Mouse (Mus musculus) heart, postnatal 0 days (tissue): Measurements from ENCODE around the gene Grid2. TPM values are rescaled to one million over a fixed set of nuclear protein-coding genes. Genes with fewer than 3 reads are reported as not detected.

Experiments used
- ATAC-seq: fragments of 200-750 bp; cut with Nextera tagmentation; 2 replicates; pipeline ENCODE4 v1.8.0; 2017; ENCODE audit warnings: low read depth, moderate number of reproducible peaks, moderate library complexity; ENCODE audit not compliant: insufficient read depth
- DNase-seq: peaks from one replicate; pipeline ENCODE4 v3.0.0-alpha.2; 2016; ENCODE audit warnings: low spot score
- H3K27ac ChIP-seq: fragments of 300-500 bp; sonication (generic); 2 replicates; pipeline ENCODE4 v1.5.1; 2014; ENCODE audit warnings: low read depth, mild to moderate bottlenecking
- H3K27me3 ChIP-seq: fragments of 300-500 bp; sonication (generic); 2 replicates; pipeline ENCODE4 v1.6.1; 2014; ENCODE audit warnings: low read length, mixed read lengths; ENCODE audit not compliant: control insufficient read depth, insufficient read depth
- H3K36me3 ChIP-seq: fragments of 300-500 bp; sonication (generic); replicated peaks from 2 replicates; pipeline ENCODE4 v1.6.1; 2014; ENCODE audit warnings: low read length, mixed read lengths; ENCODE audit not compliant: control insufficient read depth, insufficient read depth
- H3K4me1 ChIP-seq: fragments of 300-500 bp; sonication (generic); 2 replicates; pipeline ENCODE4 v1.6.1; 2014; ENCODE audit warnings: antibody characterized with exemption; ENCODE audit not compliant: control insufficient read depth, insufficient read depth
- H3K4me2 ChIP-seq: fragments of 300-500 bp; sonication (generic); 2 replicates; pipeline ENCODE4 v1.6.1; 2014; ENCODE audit warnings: low read depth, mild to moderate bottlenecking, low read length, moderate library complexity
- H3K4me3 ChIP-seq: fragments of 300-500 bp; sonication (generic); 2 replicates; pipeline ENCODE4 v1.5.1; 2014; ENCODE audit warnings: low read depth, low read length
- H3K9ac ChIP-seq: fragments of 300-500 bp; sonication (generic); replicated peaks from 2 replicates; pipeline ENCODE4 v1.6.1; 2014; ENCODE audit warnings: low read depth, low read length, mixed read lengths
- H3K9me3 ChIP-seq: fragments of 300-500 bp; sonication (generic); replicated peaks from 2 replicates; pipeline ENCODE4 v1.6.1; 2016; ENCODE audit warnings: low read length; ENCODE audit not compliant: control insufficient read depth
- CTCF ChIP-seq: IDR thresholded peaks from 2 replicates; pipeline ENCODE4 v1.5.1; 2016; ENCODE audit warnings: antibody characterized with exemption, control low read depth, low read depth
- EP300 ChIP-seq: IDR thresholded peaks from 2 replicates; pipeline ENCODE4 v1.6.1; 2016; ENCODE audit warnings: antibody characterized with exemption, low read depth
- WGBS: fragments of 180-500 bp; shearing (Covaris S2); extraction: QIAGEN DNeasy Blood & Tissue Kit; methylation state at CpG from one replicate; pipeline ENCODE4 v1.1.7; 2014; 5-methylcytosine and 5-hydroxymethylcytosine counted together
- polyA plus RNA-seq: library from polyadenylated mRNA; unstranded; fragments of >200 nt; fragmentation: Nextera tagmentation; extraction: Ambion mirVana; gene quantifications from 2 replicates; pipeline ENCODE4 v1.2.1, GENCODE M21; 2015
- total RNA-seq: library from RNA; depleted of rRNA; stranded (reverse); fragments of >200 nt; gene quantifications from 2 replicates; pipeline ENCODE4 v1.2.3, GENCODE M21; 2014; ENCODE audit warnings: low replicate concordance

Gene Grid2
- total and polyA plus RNA-seq, 2 experiments from 2014 or later = 0.10 to 0.27 TPM

GRCm38 (mm10) chr6:64684973-64685372 lies 1429.3 kb downstream of the Grid2 start:
- no peaks in the 10 kb centered on the region for H3K9me3 ChIP-seq
- no peak overlapping the region for H3K27ac ChIP-seq
- no peak for DNase-seq
- no peak for TF ChIP-seq EP300
- peak; percentile 62 for TF ChIP-seq CTCF
- no peak overlapping the region for H3K4me3 ChIP-seq
- 7% methylated on average over 5 of the region's 5 CpGs for WGBS
- no peaks in the 10 kb centered on the region for H3K4me1 ChIP-seq
- no peaks in the 10 kb centered on the region for H3K36me3 ChIP-seq
- H3K9ac ChIP-seq = no peak overlapping the region
- peaks cover 13% of the 10 kb centered on the region; the same call in 1 of the 2 replicates for H3K27me3 ChIP-seq
- no peak for ATAC-seq
- H3K4me2 ChIP-seq = no peak overlapping the region

GRCm38 (mm10) chr6:64688181-64688944 lies 1432.7 kb downstream of the Grid2 start:
- no peak overlapping the region for H3K4me3 ChIP-seq
- H3K36me3 ChIP-seq = no peaks in the 10 kb centered on the region
- 11% methylated on average over 19 of the region's 19 CpGs for whole genome bisulfite sequencing
- no peak overlapping the region for H3K27ac ChIP-seq
- DNase-seq (no peak), ATAC-seq (no peak)
- H3K4me1 ChIP-seq = no peaks in the 10 kb centered on the region
- H3K9me3 ChIP-seq = no peaks in the 10 kb centered on the region
- H3K4me2 ChIP-seq = no peak overlapping the region
- TF ChIP-seq EP300 (no peak), CTCF (no peak)
- no peak overlapping the region for H3K9ac ChIP-seq
- peaks cover 13% of the 10 kb centered on the region; the same call in 1 of the 2 replicates for H3K27me3 ChIP-seq

- H3K36me3 ChIP-seq = no peaks in the 10 kb centered on the region
- no peaks in the 10 kb centered on the region for H3K4me1 ChIP-seq
- H3K27ac ChIP-seq = no peak overlapping the region
- H3K4me3 ChIP-seq = no peak overlapping the region
- H3K9ac ChIP-seq = no peak overlapping the region
- DNase-seq (no peak), ATAC-seq (no peak)
- no peaks in the 10 kb centered on the region for H3K9me3 ChIP-seq
- TF ChIP-seq CTCF (no peak), EP300 (no peak)
- WGBS = 52% methylated on average over 7 of the region's 7 CpGs
- no peak overlapping the region for H3K4me2 ChIP-seq
- no peaks in the 10 kb centered on the region for H3K27me3 ChIP-seq
These were observed 1439.0 kb downstream of the Grid2 start for GRCm38 (mm10) chr6:64694688-64695087.

GRCm38 (mm10) chr6:64703659-64704058 lies 1448.0 kb downstream of the Grid2 start:
- DNase-seq (no peak), ATAC-seq (no peak)
- Histone ChIP-seq H3K4me1 (no peaks in the 10 kb centered on the region), H3K9ac (no peak overlapping the region), H3K27me3 (no peaks in the 10 kb centered on the region), H3K36me3 (no peaks in the 10 kb centered on the region), H3K27ac (no peak overlapping the region), H3K9me3 (no peaks in the 10 kb centered on the region), H3K4me2 (no peak overlapping the region), H3K4me3 (no peak overlapping the region)
- TF ChIP-seq CTCF (no peak), EP300 (no peak)
- 62% methylated on average over 2 of the region's 2 CpGs for WGBS

GRCm38 (mm10) chr6:64727751-64728403 lies 1472.2 kb downstream of the Grid2 start:
- peak overlapping the region; percentile 54 for H3K4me3 ChIP-seq
- TF ChIP-seq EP300 (no peak), CTCF (no peak)
- no peak overlapping the region for H3K9ac ChIP-seq
- no peak overlapping the region for H3K27ac ChIP-seq
- ATAC-seq = peak; percentile 53
- no peaks in the 10 kb centered on the region; the same call in 1 of the 2 replicates for H3K4me1 ChIP-seq
- peaks cover 58% of the 10 kb centered on the region for H3K27me3 ChIP-seq
- peak overlapping the region; percentile 87 for H3K4me2 ChIP-seq
- H3K36me3 ChIP-seq = no peaks in the 10 kb centered on the region
- under 1% methylated on average over 29 of the region's 29 CpGs for WGBS
- no peaks in the 10 kb centered on the region for H3K9me3 ChIP-seq
- no peak for DNase-seq
